Mouse (Mus musculus): Measurements from ENCODE around the gene Nkx3-2. TPM values are rescaled to one million over a fixed set of nuclear protein-coding genes. Genes with fewer than 3 reads are reported as not detected.

Gene Nkx3-2
- total RNA-seq, 2 experiments from 2014 or later: 0.17 TPM; not detected in 1

DNA sequence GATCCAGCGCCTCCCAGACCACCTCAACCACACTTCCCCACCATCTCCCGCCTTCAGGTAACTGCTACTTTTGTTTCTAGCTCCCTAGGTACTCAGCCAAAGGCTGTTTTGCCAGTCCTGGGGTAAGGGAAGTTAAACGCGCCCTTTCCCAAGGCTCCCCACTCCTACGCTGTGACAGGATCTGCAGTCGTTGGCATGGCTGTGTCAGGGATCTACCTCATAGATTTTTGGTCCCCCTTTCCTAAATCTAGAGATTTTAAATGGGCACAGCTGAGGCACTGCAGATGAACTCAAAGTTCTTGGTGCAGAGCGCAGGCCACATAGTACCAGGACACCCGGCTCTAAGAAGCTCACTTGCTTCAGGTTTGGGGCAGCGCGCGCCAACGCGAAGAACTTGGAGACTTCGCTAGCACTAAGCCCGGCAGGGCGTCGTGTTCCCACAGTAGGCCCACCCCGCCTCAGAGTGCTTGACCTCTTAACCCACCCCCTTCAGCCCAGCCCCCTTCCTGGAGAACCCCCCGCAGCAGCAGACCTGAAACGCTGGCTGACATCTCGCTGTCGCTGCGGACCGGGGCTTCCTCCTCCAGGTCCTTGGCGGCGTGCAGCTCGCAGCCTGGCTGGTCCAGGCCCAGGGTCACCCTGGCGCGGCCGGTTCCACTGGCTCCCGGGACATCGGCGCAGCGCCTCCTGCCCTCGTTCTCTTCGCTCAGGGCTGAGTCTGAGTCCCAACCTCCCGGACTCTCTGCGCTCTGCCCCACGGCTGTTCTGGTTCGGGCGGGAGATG lies 1.2 kb downstream of the Nkx3-2 start:
- DNase-seq (ENCODE audit: low spot score in 2 of 2): no peak

- no peak for DNase-seq (ENCODE audit: low spot score in 2 of 2)
Measured at GRCm38 (mm10) chr5:41762141-41762946, 2.0 kb downstream of the Nkx3-2 start.

- DNase-seq (ENCODE audit: low spot score in 2 of 2): no peak
Measured at GRCm38 (mm10) chr5:41761509-41762140, 2.7 kb downstream of the Nkx3-2 start.

- DNase-seq (ENCODE audit: low spot score in 2 of 2): no peak
Measured at GRCm38 (mm10) chr5:41760831-41761508, 3.3 kb downstream of the Nkx3-2 start.

DNA sequence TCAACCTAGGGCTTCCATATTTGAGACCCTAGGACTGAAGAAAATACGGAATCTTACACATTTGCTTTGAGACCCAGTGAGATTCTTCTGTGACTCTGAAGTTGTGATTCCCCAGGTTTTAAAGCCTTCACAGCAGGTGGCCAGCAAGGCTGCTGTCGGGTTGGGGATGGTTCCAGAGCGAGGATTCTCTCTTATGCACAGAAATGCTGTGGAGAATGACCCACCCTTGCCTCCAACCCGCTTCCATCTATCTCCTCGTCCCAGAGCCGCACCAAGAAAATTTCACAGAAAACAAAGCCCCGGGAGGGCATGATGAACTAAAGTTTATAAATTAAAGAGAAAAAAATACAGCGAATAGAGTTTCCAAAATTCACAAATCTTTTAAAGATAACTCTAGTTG lies 4.2 kb downstream of the Nkx3-2 start:
- no peak for DNase-seq (ENCODE audit: low spot score in 2 of 2)

DNA sequence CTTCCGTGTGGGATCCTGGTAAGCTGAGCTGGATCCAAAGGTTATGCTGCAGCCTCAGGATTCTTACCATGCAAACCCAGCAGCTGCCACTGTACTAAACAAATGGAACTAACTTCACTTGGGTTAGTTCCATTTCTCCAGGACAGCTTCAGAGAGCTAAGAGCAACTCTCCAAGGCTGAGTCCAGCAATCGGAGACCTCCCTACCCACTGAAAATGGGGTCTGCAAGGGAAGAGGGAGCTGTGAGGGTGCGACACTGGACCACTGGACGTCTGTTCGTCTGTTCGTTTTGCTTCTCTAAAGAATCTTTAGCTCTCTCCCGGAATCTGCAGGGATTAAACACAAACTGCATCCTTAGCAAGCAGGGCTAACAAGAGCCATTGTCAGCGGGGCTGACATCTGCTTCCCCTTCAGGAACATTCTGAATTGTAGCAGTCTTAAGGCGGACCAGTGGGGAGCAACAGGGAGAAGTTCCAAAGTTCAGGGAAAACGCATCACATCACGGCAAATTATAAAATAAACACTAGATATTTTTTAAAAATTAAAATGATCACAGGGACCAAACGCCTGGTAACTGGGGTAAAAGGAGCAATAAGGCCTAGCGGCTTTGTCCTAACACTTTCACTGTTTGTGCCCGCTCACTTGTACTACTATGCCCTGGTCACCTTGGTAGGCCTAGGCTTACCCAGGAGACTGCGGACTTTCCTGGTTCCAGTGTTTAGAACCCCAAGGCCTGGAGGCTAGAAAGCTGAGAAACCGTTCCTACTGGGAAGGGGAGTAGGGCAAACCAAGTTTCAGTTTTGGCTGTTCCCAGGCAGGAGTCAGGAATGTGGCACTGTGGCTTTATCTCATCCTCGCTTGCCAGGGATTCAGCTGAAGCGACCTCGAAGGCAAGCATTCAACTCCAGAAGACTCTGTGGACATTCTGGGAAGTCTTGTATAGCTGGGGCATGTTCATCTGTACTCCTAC lies 5.3 kb downstream of the Nkx3-2 start:
- DNase-seq (ENCODE audit: low spot score in 2 of 2): no peak

DNA sequence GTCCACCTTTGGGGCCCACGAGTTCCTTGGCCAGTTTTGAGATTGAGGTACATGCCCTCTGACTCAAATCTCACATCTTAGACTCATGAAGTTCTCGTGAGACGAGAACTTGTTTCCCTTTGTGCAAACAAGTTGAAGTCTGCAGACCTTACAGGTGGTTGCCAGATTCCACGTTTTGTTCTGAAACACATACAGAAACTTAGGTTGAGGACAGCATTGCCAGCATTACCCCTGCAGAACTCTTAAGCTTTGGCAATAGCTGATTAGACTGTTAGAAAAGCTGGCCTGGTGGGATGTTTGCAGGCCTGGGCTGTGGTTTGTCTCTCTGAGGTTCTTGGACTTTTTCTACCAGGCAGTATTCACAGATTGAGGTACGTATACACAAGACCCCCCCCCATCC lies 7.0 kb downstream of the Nkx3-2 start:
- no peak for DNase-seq (ENCODE audit: low spot score in 2 of 2)

DNA sequence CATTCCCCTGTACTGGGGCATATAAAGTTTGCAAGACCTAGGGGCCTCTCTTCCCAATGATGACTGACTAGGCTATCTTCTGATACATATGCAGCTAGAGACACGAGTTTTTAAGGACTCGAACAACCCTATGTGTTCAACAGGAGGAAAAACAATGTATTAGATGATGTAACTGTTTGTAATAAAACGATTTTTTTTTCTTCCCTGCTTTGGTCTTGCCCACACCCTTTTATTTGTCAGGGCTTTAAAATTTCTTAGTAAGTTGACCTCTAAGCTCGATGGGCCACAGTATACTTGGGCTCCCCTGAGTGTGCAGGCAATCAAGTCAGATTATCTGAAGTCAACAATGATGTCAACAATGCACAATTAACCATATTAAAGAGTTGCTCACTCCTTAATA lies 7.9 kb downstream of the Nkx3-2 start:
- no peak for DNase-seq (ENCODE audit: low spot score in 2 of 2)

- no peak for DNase-seq (ENCODE audit: low spot score in 2 of 2)
Measured at GRCm38 (mm10) chr5:41755373-41755960, 8.8 kb downstream of the Nkx3-2 start.

GRCm38 (mm10) chr5:41754836-41755235 lies 9.5 kb downstream of the Nkx3-2 start:
- DNase-seq (ENCODE audit: low spot score in 2 of 2): no peak

DNA sequence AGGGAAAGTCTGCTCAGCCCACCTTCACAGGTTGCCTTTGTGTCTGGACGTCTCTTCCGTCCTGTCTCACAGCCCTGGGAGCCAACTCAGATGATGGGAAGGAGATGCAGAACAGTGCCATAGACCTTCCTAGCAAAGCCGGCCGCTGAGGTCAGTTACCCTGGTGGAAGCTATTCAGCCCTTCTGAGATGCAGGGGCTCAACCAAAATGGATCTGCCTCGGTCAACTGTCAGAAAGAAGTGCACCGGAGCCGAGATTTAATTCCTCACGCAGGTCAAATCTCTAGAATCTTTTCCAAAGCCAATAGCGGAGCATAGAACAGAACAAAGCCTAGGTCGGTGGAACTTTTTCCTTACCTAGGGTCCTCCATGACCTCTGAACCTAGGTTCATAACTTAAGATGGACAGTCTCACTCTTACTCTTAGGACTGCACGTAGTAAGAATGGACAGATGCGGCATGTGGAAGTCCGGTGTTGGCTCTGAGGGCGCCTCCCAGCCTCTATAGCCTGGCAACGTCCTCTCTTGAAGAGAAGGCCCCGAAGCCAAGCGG lies 10.0 kb downstream of the Nkx3-2 start:
- no peak for DNase-seq (ENCODE audit: low spot score in 2 of 2)

- no peak for DNase-seq (ENCODE audit: low spot score in 2 of 2)
Measured at GRCm38 (mm10) chr5:41752721-41753120, 11.6 kb downstream of the Nkx3-2 start.

DNA sequence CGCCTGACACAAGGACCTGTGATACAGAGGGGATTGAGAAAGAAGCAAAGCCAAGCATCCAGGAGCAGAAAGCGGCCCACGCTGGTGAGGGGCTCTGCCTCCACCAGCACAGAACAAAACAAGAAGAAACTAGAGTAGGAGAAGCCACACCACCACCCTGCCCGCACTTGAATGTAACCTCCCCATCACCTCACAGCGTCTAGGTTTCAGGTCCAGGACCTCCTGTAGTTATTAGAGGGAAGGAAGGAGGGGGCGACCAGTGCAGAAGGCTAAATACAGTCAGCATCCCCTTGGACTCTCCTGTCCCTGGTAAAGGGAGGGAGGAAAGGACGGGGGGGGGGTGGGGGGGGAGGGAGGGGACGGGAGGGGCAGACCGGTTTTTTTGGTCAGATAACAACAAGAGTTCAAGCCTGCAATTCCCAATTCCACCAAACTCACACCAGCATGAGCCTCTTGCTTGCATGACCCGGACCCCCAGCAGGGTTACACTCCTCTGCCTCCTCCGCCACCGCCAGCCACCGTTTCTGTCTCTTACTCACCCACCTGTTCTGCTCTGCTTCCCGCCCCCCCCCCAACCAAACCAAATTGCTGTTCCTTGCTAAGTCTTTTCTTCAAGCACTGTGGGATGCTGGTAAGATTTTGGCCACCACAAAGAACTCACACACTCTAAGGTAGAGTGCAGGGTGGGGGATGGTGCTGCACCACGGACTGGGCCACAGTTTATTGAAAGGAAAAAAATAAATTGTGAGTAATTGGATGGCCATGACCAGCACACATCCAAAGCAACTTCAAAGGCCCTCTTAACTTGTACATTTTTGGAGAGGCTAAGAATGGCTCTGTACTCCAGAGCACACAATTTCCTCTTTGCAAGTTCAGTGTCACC lies 19.2 kb downstream of the Nkx3-2 start:
- no peak for DNase-seq (ENCODE audit: low spot score in 2 of 2)

DNA sequence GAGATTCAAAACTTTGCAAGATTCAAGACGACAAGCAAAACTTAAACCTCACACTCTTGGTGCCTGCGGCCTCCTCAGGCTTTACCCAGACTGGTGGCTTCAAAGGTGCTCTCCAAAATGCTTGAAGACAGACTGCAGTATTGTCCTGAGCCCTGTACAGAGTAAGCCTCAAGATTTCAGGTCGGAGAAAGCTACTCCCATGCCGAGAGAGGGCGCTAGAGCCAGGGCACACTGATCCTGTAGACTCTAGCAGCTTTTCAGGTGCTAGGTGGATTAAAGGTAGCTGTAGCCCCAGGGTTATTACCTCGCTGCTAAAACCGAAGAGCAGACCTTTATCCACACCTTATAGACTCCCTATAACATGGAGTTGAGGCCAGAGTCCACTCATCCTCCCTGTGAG lies 20.1 kb downstream of the Nkx3-2 start:
- no peak for DNase-seq (ENCODE audit: low spot score in 2 of 2)

GRCm38 (mm10) chr5:41738817-41739216 lies 25.5 kb downstream of the Nkx3-2 start:
- DNase-seq (ENCODE audit: low spot score in 2 of 2): no peak

DNA sequence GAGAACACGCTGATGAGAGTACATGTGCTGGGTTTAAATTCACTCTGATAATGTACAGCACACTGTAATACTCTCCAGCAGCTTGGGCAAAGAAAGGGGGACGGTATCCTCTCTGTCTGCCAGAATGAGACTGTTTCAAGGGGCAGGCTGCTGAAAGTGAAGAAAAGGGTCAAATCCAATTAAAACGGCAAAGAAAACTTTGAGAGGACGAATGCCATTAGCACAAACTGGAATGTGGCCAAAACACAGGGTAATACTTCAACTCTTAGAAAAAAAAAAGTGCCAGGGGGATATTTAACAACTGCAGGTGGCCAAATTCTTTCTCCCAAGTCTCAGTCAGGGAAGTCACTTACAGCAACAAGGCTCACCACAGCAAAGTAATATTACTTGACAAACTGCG lies 27.3 kb downstream of the Nkx3-2 start:
- DNase-seq (ENCODE audit: low spot score in 2 of 2): no peak

- no peak for DNase-seq (ENCODE audit: low spot score in 2 of 2)
Measured at GRCm38 (mm10) chr5:41727017-41727416, 37.3 kb downstream of the Nkx3-2 start.

- no peak for DNase-seq (ENCODE audit: low spot score in 2 of 2)
Measured at GRCm38 (mm10) chr5:41725573-41725972, 38.7 kb downstream of the Nkx3-2 start.
